Mouse (Mus musculus): Measurements from ENCODE around the gene Adra1b. TPM values are rescaled to one million over a fixed set of nuclear protein-coding genes. Genes with fewer than 3 reads are reported as not detected.

Gene Adra1b
- total and polyA plus RNA-seq, 3 experiments = not detected

DNA sequence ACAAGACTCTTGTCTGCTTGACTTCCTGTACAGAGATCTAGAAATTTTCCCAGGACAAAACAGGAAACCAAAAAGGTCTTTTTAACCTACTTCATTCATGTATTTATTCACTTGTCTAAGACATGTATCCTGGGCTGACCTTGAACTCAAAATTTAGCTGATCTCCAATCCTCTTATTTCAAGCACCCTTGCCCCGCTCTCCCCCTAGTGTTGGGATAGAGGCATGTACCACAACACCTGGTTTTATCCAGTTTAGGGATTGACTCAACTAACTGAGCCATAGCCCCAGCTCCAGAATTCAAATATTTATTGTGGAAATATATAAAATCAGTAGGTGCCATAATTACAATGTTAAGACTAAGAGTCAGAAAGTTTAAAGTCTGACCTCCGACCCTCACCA lies 149.5 kb downstream of the Adra1b start (continued):
- no peak for TF ChIP-seq MAZ (IDR thresholded peaks at IDR 0.05; ENCODE audit: low read depth, low read length)
- TF ChIP-seq CTCF (IDR thresholded peaks at IDR 0.05 in 2 of 3, conservative IDR thresholded peaks at IDR 0.05 in 1 of 3; ENCODE audit: control insufficient read depth in 1 of 3, insufficient read depth in 1 of 3, low read depth in 2 of 3, low read length in 3 of 3, poor library complexity in 1 of 3, severe bottlenecking in 1 of 3) = peak; percentile 22 to 48 (median 32)
- TF ChIP-seq ZNF384 (IDR thresholded peaks at IDR 0.05; ENCODE audit: low read depth, low read length) = no peak
- TF ChIP-seq RCOR1 (IDR thresholded peaks at IDR 0.05; ENCODE audit: low read depth, low read length) = no peak
- no peak for TF ChIP-seq MAX (IDR thresholded peaks at IDR 0.05; ENCODE audit: low read length)
- peak; percentile 44 for TF ChIP-seq SMC3 (IDR thresholded peaks at IDR 0.05; ENCODE audit: low read depth, low read length)
- TF ChIP-seq MEF2A (IDR thresholded peaks at IDR 0.05; ENCODE audit: extremely low read depth, insufficient replicate concordance, low read depth, low read length, poor library complexity, severe bottlenecking) = no peak
- no peak for TF ChIP-seq NRF1 (IDR thresholded peaks at IDR 0.05; ENCODE audit: insufficient read depth, low read depth, low read length, poor library complexity, severe bottlenecking)

DNA sequence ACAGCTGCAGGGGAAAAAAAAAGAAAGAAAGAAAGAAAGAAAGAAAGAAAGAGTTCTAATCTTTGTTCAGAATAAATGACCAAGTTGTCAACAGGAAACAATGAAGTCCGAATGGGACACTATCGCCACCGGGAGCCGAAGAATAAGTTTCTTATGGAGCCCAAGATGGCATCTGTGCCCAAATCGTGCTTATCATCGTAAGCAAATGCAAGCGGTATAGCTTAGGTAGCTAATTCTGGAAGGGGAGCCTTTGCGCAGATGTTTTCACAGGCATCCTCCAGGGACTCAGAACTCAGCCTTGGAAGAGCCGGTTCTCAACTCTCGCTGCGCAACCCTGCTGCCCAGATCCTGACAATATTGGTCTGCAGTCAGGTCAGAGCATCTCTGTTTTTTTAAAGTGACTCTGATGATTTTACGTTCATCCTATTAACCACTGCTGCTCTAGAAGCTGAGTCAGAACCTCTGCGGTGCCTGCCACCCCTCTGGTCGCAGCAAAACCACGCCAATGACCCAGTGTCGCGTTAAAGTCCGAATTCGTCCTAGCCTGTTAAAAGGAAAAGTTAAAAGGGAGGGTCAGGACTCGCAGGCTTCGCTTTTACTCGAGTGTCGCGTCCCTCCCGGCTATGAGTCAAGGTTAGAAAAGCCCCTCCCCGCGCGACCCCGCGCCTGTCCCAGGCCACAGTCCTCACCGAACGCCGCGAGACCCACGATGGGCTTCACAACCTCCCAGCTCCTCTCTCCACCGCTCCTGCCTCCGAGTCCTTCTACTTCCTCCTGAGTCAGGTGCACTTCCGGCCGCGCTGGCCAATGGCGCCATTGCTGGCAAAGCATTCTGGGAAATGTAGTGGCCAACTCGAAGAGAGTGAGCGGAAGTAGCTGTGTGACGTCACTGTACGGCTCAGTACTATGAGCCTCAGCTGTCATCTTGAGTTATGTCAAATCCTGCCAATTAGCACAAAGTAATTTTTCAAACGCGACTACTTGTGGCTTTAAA lies 153.5 kb downstream of the Adra1b start, which contains the start of gene Ttc1:
Gene Ttc1, minus strand, starts transcription at position 776 of the 994 bp plus-strand sequence.
- H3K27ac ChIP-seq (ENCODE audit: control insufficient read depth, low read depth, low read length) = peak within 1 kb of the TSS; percentile 35
- no peaks in the 10 kb centered on the region; a peak in 1 of 4 replicates for H3K27me3 ChIP-seq (ENCODE audit: control insufficient read depth in 1 of 2, insufficient read depth in 2 of 2, low read length in 2 of 2)
- peaks cover 15% of the 10 kb centered on the region for H3K79me2 ChIP-seq (ENCODE audit: control insufficient read depth, insufficient read depth, low read length, poor library complexity)
- peak; percentile 100 for DNase-seq (ENCODE audit: low read depth, low spot score)
- peak within 1 kb of the TSS; percentile 81 for H3K9ac ChIP-seq (ENCODE audit: control insufficient read depth, low read depth, low read length, poor library complexity, severe bottlenecking)
- H3K36me3 ChIP-seq (ENCODE audit: control insufficient read depth in 1 of 2, insufficient read depth in 2 of 2, low read length in 2 of 2) = peaks cover 10 to 12% of the 10 kb centered on the region in 2 experiments
- no peaks in the 10 kb centered on the region for H3K9me3 ChIP-seq (replicated peaks; ENCODE audit: insufficient read depth, low read length)
- H3K4me3 ChIP-seq (ENCODE audit: control insufficient read depth in 1 of 2, insufficient read depth in 1 of 2, low read depth in 2 of 2, low read length in 2 of 2) = peak within 1 kb of the TSS; percentile 71 to 90
- peaks cover 0 to 7% of the 10 kb centered on the region in 2 experiments; a peak in 2 of 4 replicates for H3K4me1 ChIP-seq (ENCODE audit: control insufficient read depth in 1 of 2, insufficient read depth in 2 of 2, low read length in 2 of 2)
- TF ChIP-seq CTCF (IDR thresholded peaks at IDR 0.05 in 2 of 3, conservative IDR thresholded peaks at IDR 0.05 in 1 of 3; ENCODE audit: control insufficient read depth in 1 of 3, insufficient read depth in 1 of 3, low read depth in 2 of 3, low read length in 3 of 3, poor library complexity in 1 of 3, severe bottlenecking in 1 of 3) (no peak), MAZ (IDR thresholded peaks at IDR 0.05; ENCODE audit: low read depth, low read length) (peak; percentile 39; the same call in 1 of the 2 replicates), MYC (IDR thresholded peaks at IDR 0.05; ENCODE audit: low read depth, low read length) (0 out of 2 replicates have a peak, but pooled peaks have one; percentile 54), SIN3A (IDR thresholded peaks at IDR 0.05; ENCODE audit: low read length) (peak; percentile 97), MAX (IDR thresholded peaks at IDR 0.05; ENCODE audit: low read length) (peak; percentile 7; the same call in 1 of the 2 replicates), MYB (IDR thresholded peaks at IDR 0.05; ENCODE audit: low read depth, low read length) (no peak), TCF12 (IDR thresholded peaks at IDR 0.05; ENCODE audit: low read depth, low read length) (peak; percentile 75), HCFC1 (IDR thresholded peaks at IDR 0.05; ENCODE audit: low read depth, low read length) (peak; percentile 100), ZNF384 (IDR thresholded peaks at IDR 0.05; ENCODE audit: low read depth, low read length) (no peak), BHLHE40 (IDR thresholded peaks at IDR 0.05; ENCODE audit: borderline replicate concordance, low read depth, low read length) (peak; percentile 57; the same call in 1 of the 2 replicates), RAD21 (IDR thresholded peaks at IDR 0.05; ENCODE audit: low read depth, low read length) (no peak), CHD1 (IDR thresholded peaks at IDR 0.05; ENCODE audit: low read depth, low read length) (0 out of 2 replicates have a peak, but pooled peaks have one; percentile 36), CHD2 (IDR thresholded peaks at IDR 0.05; ENCODE audit: low read length) (peak; percentile 82), ZMIZ1 (IDR thresholded peaks at IDR 0.05; ENCODE audit: low read depth, low read length) (peak; percentile 70; the same call in 1 of the 2 replicates), GATA1 (IDR thresholded peaks at IDR 0.05; ENCODE audit: low read depth, low read length) (no peak), GABPA (IDR thresholded peaks at IDR 0.05; ENCODE audit: low read depth, low read length) (peak; percentile 43; the same call in 1 of the 2 replicates), ZKSCAN1 (IDR thresholded peaks at IDR 0.05; ENCODE audit: low read depth, low read length) (no peak), POLR2A (IDR thresholded peaks at IDR 0.05; ENCODE audit: control insufficient read depth in 1 of 2, insufficient read depth in 1 of 2, low read depth in 1 of 2, low read length in 2 of 2, poor library complexity in 1 of 2) (peak; percentile 93 to 98), ELF1 (IDR thresholded peaks at IDR 0.05; ENCODE audit: low read depth, low read length) (peak; percentile 97), MEF2A (IDR thresholded peaks at IDR 0.05; ENCODE audit: extremely low read depth, insufficient replicate concordance, low read depth, low read length, poor library complexity, severe bottlenecking) (no peak), TBP (IDR thresholded peaks at IDR 0.05; ENCODE audit: low read depth, low read length) (peak; percentile 90), SMC3 (IDR thresholded peaks at IDR 0.05; ENCODE audit: low read depth, low read length) (no peak), POLR2AphosphoS2 (IDR thresholded peaks at IDR 0.05; ENCODE audit: low read length) (peak; percentile 86; the same call in 1 of the 2 replicates), MAFK (IDR thresholded peaks at IDR 0.05; ENCODE audit: borderline replicate concordance, low read depth, low read length) (no peak), USF1 (IDR thresholded peaks at IDR 0.05; ENCODE audit: low read depth, low read length) (peak; percentile 73), NRF1 (IDR thresholded peaks at IDR 0.05; ENCODE audit: insufficient read depth, low read depth, low read length, poor library complexity, severe bottlenecking) (0 out of 2 replicates have a peak, but pooled peaks have one; percentile 31), JUND (IDR thresholded peaks at IDR 0.05; ENCODE audit: low read depth, low read length) (no peak), KAT2A (conservative IDR thresholded peaks at IDR 0.05; ENCODE audit: low read depth, low read length) (peak; percentile 96), E2F4 (IDR thresholded peaks at IDR 0.05; ENCODE audit: borderline replicate concordance, low read depth, low read length) (peak; percentile 76; the same call in 1 of the 2 replicates)

All from MEL (cell line).